Mouse (Mus musculus): ENCODE data around the gene Cadm4. TPM values are rescaled to one million over a fixed set of nuclear protein-coding genes. Genes with fewer than 3 reads are reported as not detected.
A peak's percentile ranks its signal among the peaks of the same experiment; 100 is the strongest.

The Cadm4 gene
- polyA plus RNA-seq, 1 experiment: 10.0 TPM

GRCm38 (mm10) chr7:24531211-24531971 is 49.6 kb downstream of the Cadm4 start:
- peak; percentile 61 for DNase-seq (ENCODE audit: low spot score)

- no peak for DNase-seq (ENCODE audit: low spot score)
Observed at GRCm38 (mm10) chr7:24533031-24533571, 51.3 kb downstream of the Cadm4 start.

GRCm38 (mm10) chr7:24533806-24534205 is 52.0 kb downstream of the Cadm4 start:
- DNase-seq (ENCODE audit: low spot score): no peak

- no peak for DNase-seq (ENCODE audit: low spot score)
Observed at GRCm38 (mm10) chr7:24534301-24534700, 52.5 kb downstream of the Cadm4 start.

- DNase-seq (ENCODE audit: low spot score): no peak
Observed at GRCm38 (mm10) chr7:24537081-24537480, 55.3 kb downstream of the Cadm4 start.

GRCm38 (mm10) chr7:24537591-24537990 is 55.8 kb downstream of the Cadm4 start:
- DNase-seq (ENCODE audit: low spot score): no peak

GRCm38 (mm10) chr7:24538154-24538553 is 56.3 kb downstream of the Cadm4 start:
- DNase-seq (ENCODE audit: low spot score): no peak

- DNase-seq (ENCODE audit: low spot score): no peak
Observed at GRCm38 (mm10) chr7:24538701-24539100, 56.9 kb downstream of the Cadm4 start.

- no peak for DNase-seq (ENCODE audit: low spot score)
Observed at GRCm38 (mm10) chr7:24539686-24540085, 57.9 kb downstream of the Cadm4 start.

- no peak for DNase-seq (ENCODE audit: low spot score)
Observed at GRCm38 (mm10) chr7:24544506-24544905, 62.7 kb downstream of the Cadm4 start.

GRCm38 (mm10) chr7:24546068-24546614 is 64.3 kb downstream of the Cadm4 start, which contains the start of the genes Pinlyp and Xrcc1:
TSS of gene Pinlyp (minus strand) at chr7:24546118.
TSS of gene Xrcc1 (plus strand) at chr7:24546289.
- DNase-seq (ENCODE audit: low spot score): no peak

GRCm38 (mm10) chr7:24546634-24547389 is 65.0 kb downstream of the Cadm4 start:
- DNase-seq (ENCODE audit: low spot score): peak; percentile 95

GRCm38 (mm10) chr7:24547534-24548036 is 65.8 kb downstream of the Cadm4 start:
- DNase-seq (ENCODE audit: low spot score): no peak

GRCm38 (mm10) chr7:24551985-24552759 is 70.3 kb downstream of the Cadm4 start:
- no peak for DNase-seq (ENCODE audit: low spot score)

Other genes starting within 250 kb of the Cadm4 start
- gene Zfp109, start 244.5 kb upstream of the Cadm4 start, polyA plus RNA-seq (2012; rRNA removed): 4.1 and 4.2 TPM in 2 replicates
- gene Zfp108, start 227.2 kb upstream of the Cadm4 start, polyA plus RNA-seq (2012; rRNA removed): 3.1 TPM in 2 replicates
- gene Zfp93, start 211.6 kb upstream of the Cadm4 start, polyA plus RNA-seq (2012; rRNA removed): 6.0 and 6.4 TPM in 2 replicates
- gene Zfp61, start 180.8 kb upstream of the Cadm4 start, polyA plus RNA-seq (2012; rRNA removed): 16.1 and 18.1 TPM in 2 replicates
- 10.5 and 11.0 TPM in 2 replicates for gene Zfp94, start 165.4 kb upstream of the Cadm4 start, polyA plus RNA-seq (2012; rRNA removed)
- gene Tescl, start 148.1 kb upstream of the Cadm4 start, polyA plus RNA-seq (2012; rRNA removed): 0.19 TPM in 2 replicates
- not detected in 2 replicates for gene Lypd5, start 132.8 kb upstream of the Cadm4 start, polyA plus RNA-seq (2012; rRNA removed)
- 47.4 and 50.6 TPM in 2 replicates for gene Kcnn4, start 111.8 kb upstream of the Cadm4 start, polyA plus RNA-seq (2012; rRNA removed)
- gene Smg9, start 82.4 kb upstream of the Cadm4 start, polyA plus RNA-seq (2012; rRNA removed): 37.6 and 37.7 TPM in 2 replicates
- 0.03 TPM in 1 of 2 replicates, not detected in the other for gene Irgc1, start 29.7 kb upstream of the Cadm4 start, polyA plus RNA-seq (2012; rRNA removed)
- gene Plaur, start 19.5 kb upstream of the Cadm4 start, polyA plus RNA-seq (2012; rRNA removed): 18.8 and 28.9 TPM in 2 replicates
- gene Zfp428, start 25.0 kb downstream of the Cadm4 start, polyA plus RNA-seq (2012; rRNA removed): 10.0 and 10.7 TPM in 2 replicates
- gene AC161166.1, start 30.4 kb downstream of the Cadm4 start, polyA plus RNA-seq (2012; rRNA removed): not detected in 2 replicates
- 10.8 and 12.4 TPM in 2 replicates for gene Irgq, start 48.7 kb downstream of the Cadm4 start, polyA plus RNA-seq (2012; rRNA removed)
- gene Pinlyp, start 64.1 kb downstream of the Cadm4 start, polyA plus RNA-seq (2012; rRNA removed): 0.10 and 0.21 TPM in 2 replicates
- 32.5 and 33.5 TPM in 2 replicates for gene Xrcc1, start 64.3 kb downstream of the Cadm4 start, polyA plus RNA-seq (2012; rRNA removed)
- 59.0 and 67.0 TPM in 2 replicates for gene Ethe1, start 105.5 kb downstream of the Cadm4 start, polyA plus RNA-seq (2012; rRNA removed)
- gene Zfp575, start 105.6 kb downstream of the Cadm4 start, polyA plus RNA-seq (2012; rRNA removed): 0.44 and 0.83 TPM in 2 replicates
- gene Phldb3, start 128.7 kb downstream of the Cadm4 start, polyA plus RNA-seq (2012; rRNA removed): 6.8 and 7.9 TPM in 2 replicates
- 47.0 and 53.2 TPM in 2 replicates for gene Lypd3, start 154.5 kb downstream of the Cadm4 start, polyA plus RNA-seq (2012; rRNA removed)
- not detected in 2 replicates for gene Tex101, start 194.7 kb downstream of the Cadm4 start, polyA plus RNA-seq (2012; rRNA removed)
- not detected in 2 replicates for gene BC049730, start 227.2 kb downstream of the Cadm4 start, polyA plus RNA-seq (2012; rRNA removed)
- not detected in 2 replicates for gene Gm4763, start 244.9 kb downstream of the Cadm4 start, polyA plus RNA-seq (2012; rRNA removed)

All from urinary bladder, adult 2 months (tissue).